ENCODE assay signal across 9 mouse cellular contexts in the genomic region with DNA sequence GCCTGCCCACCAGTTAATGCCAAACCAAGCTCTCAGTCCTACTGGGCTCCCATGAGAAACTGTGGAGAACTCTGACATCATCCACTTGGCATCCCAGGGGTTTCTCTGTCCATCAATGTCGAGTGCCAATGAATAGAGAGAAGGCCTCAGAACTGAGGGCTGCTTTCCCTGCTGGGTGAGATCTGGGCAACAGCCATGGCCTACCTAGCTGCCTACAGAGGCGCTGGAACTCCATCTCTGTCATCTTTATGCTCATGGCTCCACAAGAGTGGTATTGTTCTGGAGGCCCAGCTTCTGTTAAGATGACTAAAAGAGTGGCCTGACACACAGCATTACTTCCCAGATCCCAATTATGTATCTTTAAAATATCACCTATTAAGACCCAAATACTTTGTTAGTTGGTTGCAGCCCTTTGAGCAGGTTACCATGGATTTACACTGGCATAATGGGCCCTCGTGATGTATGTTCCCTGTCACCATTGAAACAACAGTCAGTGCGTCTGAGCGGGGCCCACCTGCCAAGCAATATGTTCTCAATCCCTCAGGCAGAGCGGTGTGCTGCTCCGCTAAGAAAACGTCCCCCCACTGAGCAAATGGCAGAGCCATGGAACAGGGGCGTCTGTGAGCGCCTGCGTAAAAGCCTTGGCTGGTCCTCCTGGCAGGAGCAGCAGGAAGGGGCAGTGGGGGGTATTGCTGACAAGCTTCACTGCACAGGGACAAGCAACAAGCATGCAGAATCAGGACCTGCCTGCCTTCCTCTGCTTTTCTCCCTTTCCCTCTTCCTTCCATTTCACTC.
A peak's percentile ranks its signal among the peaks of the same experiment; 100 is the strongest.
DNase-seq lines count a peak whose midpoint lies in the region; ATAC-seq and TF ChIP-seq lines count a peak whose summit lies in the region.
"Had no signal": no experiment of that assay in that cellular context is flagged by ENCODE, and none has a peak within 500 bp of the region (broad histone marks: within the 10 kb centered on the region; RNA-seq: fewer than 3 reads in every experiment).

No protein-coding gene starts in this region.

- no peak overlapping the region for H3K4me2 ChIP-seq in forebrain, postnatal 0 days (ENCODE audit: low read depth)

- no peak overlapping the region for H3K27ac ChIP-seq in heart, adult 2 months
- peak overlapping the region; percentile 40; the same call in 1 of the 2 replicates for H3K27ac ChIP-seq in forebrain, postnatal 0 days (ENCODE audit: low read depth, low read length)
- no peak overlapping the region; the same call in 1 of the 2 replicates for H3K27ac ChIP-seq in midbrain, embryonic 10.5 days (replicated peaks)

- peak; percentile 82 for ATAC-seq in forebrain, postnatal 0 days
- ATAC-seq in CD4-positive, CD25-positive, alpha-beta regulatory T cell, adult 4 months: no peak

- no peak overlapping the region for H3K9ac ChIP-seq in heart, adult 2 months (ENCODE audit: low read depth, low read length)
- H3K9ac ChIP-seq in forebrain, postnatal 0 days: no peak overlapping the region

- intact Hi-C loops in heart, adult 2 months (cut with DNase I): no loop called here
- intact Hi-C loops in heart, postnatal 36 days (cut with DNase I): no loop called here

- H3K4me3 ChIP-seq in heart, adult 2 months: no peak overlapping the region
- H3K4me3 ChIP-seq in forebrain, postnatal 0 days (ENCODE audit: low read depth, low read length): no peak overlapping the region
- no peak overlapping the region for H3K4me3 ChIP-seq in midbrain, embryonic 10.5 days

- peak; percentile 79 for DNase-seq in heart, adult 11 months
- no peak for DNase-seq in heart, adult 2 months
- peak; percentile 55 to 62 for DNase-seq in cerebellum, adult 18-20 months
- peak; percentile 79 for DNase-seq in forebrain, postnatal 0 days
- peak; percentile 24 for DNase-seq in midbrain, embryonic 10.5 days (ENCODE audit: low spot score)
- DNase-seq in urinary bladder, postnatal 4 days (ENCODE audit: low spot score in 2 of 2): no peak
- no peak for DNase-seq in heart, postnatal 36 days
- DNase-seq: thymus, postnatal 14 days had no signal

- no peak for TF ChIP-seq EP300 in heart, adult 2 months (IDR thresholded peaks at IDR 0.05; ENCODE audit: insufficient read depth, low read depth, low read length)

- H3K27me3 ChIP-seq in heart, adult 2 months (ENCODE audit: control insufficient read depth, insufficient read depth, low read length): no peaks in the 10 kb centered on the region
- no peaks in the 10 kb centered on the region for H3K27me3 ChIP-seq in forebrain, postnatal 0 days (ENCODE audit: insufficient read depth, low read length)
- peaks cover 11% of the 10 kb centered on the region; the same call in 1 of the 2 replicates for H3K27me3 ChIP-seq in midbrain, embryonic 10.5 days (ENCODE audit: low read depth, poor library complexity, severe bottlenecking)

- no peaks in the 10 kb centered on the region; the same call in 1 of the 2 replicates for H3K4me1 ChIP-seq in heart, adult 2 months (ENCODE audit: control insufficient read depth, insufficient read depth, low read length)
- H3K4me1 ChIP-seq in forebrain, postnatal 0 days (ENCODE audit: insufficient read depth): peaks cover 11% of the 10 kb centered on the region; the same call in 1 of the 2 replicates
- H3K4me1 ChIP-seq in midbrain, embryonic 10.5 days: peaks cover 18% of the 10 kb centered on the region

- no peak for TF ChIP-seq POLR2A in heart, adult 2 months (IDR thresholded peaks at IDR 0.05; ENCODE audit: insufficient read depth, low read depth, low read length)

- no peaks in the 10 kb centered on the region for H3K9me3 ChIP-seq in forebrain, postnatal 0 days (ENCODE audit: low read length)
- H3K9me3 ChIP-seq in midbrain, embryonic 10.5 days (replicated peaks): no peaks in the 10 kb centered on the region

- no peaks in the 10 kb centered on the region for H3K36me3 ChIP-seq in heart, adult 2 months (ENCODE audit: control insufficient read depth, insufficient read depth, low read length)
- no peaks in the 10 kb centered on the region for H3K36me3 ChIP-seq in forebrain, postnatal 0 days (ENCODE audit: insufficient read depth)
- no peaks in the 10 kb centered on the region for H3K36me3 ChIP-seq in midbrain, embryonic 10.5 days

- 77% methylated on average over 11 of the region's 11 CpGs for WGBS in heart, adult 2 months
- 13% methylated on average over 11 of the region's 11 CpGs for WGBS in forebrain, postnatal 0 days
- WGBS in midbrain, embryonic 10.5 days: 13% methylated on average over 11 of the region's 11 CpGs

- no peak for TF ChIP-seq CTCF in heart, adult 2 months (IDR thresholded peaks at IDR 0.05)
- TF ChIP-seq CTCF in forebrain, postnatal 0 days (IDR thresholded peaks at IDR 0.05; ENCODE audit: low read depth): no peak

- no peaks in the 10 kb centered on the region for H3K79me2 ChIP-seq in heart, adult 2 months (replicated peaks; ENCODE audit: control insufficient read depth, insufficient read depth, low read length)

Comparison
In these comparisons a context has a peak if more than half of its experiments do, and no peak if none do; other contexts are left out.
1. DNase-seq: peak in heart, adult 11 months (single experiment), cerebellum, adult 18-20 months (2 of 2), forebrain, postnatal 0 days (single experiment) and midbrain, embryonic 10.5 days (single experiment); none in heart, adult 2 months (0 of 2), urinary bladder, postnatal 4 days (0 of 2) and heart, postnatal 36 days (0 of 2).